Mouse (Mus musculus) lung, adult 2 months (tissue): Measurements from ENCODE around the gene Ube2q1. TPM values are rescaled to one million over a fixed set of nuclear protein-coding genes. Genes with fewer than 3 reads are reported as not detected.

ENCODE experiments used
- DNase-seq: peaks from one replicate; pipeline ENCODE4 v3.0.0; 2022
- H3K4me1 ChIP-seq: fragments of 200-500 bp; 2 replicates; pipeline ENCODE4 v1.6.1; 2011; ENCODE audit warnings: low read length; ENCODE audit not compliant: control insufficient read depth, insufficient read depth
- H3K4me3 ChIP-seq: fragments of 200-500 bp; replicated peaks from 2 replicates; pipeline ENCODE3; 2011; ENCODE audit warnings: low read depth, mild to moderate bottlenecking, control low read depth, low read length; ENCODE audit errors: extremely low read depth
- CTCF ChIP-seq: fragments of 200-500 bp; IDR thresholded peaks from 2 replicates; pipeline ENCODE4 v1.5.1; 2011; ENCODE audit warnings: mild to moderate bottlenecking, low read length, control low read depth; ENCODE audit not compliant: insufficient read depth
- POLR2A ChIP-seq: fragments of 200-500 bp; IDR thresholded peaks from 2 replicates; pipeline ENCODE4 v1.6.1; 2011; ENCODE audit warnings: low read depth, mild to moderate bottlenecking, control low read depth, low read length, borderline replicate concordance; ENCODE audit errors: extremely low read depth
- WGBS: fragments of 180-500 bp; shearing (Covaris S2); methylation state at CpG from one replicate; pipeline ENCODE4 v1.1.7; 2018; 5-methylcytosine and 5-hydroxymethylcytosine counted together
- polyA plus RNA-seq: library from polyadenylated mRNA; depleted of rRNA; stranded (reverse); fragments of >200 nt; gene quantifications from 2 replicates; pipeline ENCODE4 v1.2.3, GENCODE M21; 2012

The Ube2q1 gene
- polyA plus RNA-seq, 1 experiment = 25.2 TPM

DNA sequence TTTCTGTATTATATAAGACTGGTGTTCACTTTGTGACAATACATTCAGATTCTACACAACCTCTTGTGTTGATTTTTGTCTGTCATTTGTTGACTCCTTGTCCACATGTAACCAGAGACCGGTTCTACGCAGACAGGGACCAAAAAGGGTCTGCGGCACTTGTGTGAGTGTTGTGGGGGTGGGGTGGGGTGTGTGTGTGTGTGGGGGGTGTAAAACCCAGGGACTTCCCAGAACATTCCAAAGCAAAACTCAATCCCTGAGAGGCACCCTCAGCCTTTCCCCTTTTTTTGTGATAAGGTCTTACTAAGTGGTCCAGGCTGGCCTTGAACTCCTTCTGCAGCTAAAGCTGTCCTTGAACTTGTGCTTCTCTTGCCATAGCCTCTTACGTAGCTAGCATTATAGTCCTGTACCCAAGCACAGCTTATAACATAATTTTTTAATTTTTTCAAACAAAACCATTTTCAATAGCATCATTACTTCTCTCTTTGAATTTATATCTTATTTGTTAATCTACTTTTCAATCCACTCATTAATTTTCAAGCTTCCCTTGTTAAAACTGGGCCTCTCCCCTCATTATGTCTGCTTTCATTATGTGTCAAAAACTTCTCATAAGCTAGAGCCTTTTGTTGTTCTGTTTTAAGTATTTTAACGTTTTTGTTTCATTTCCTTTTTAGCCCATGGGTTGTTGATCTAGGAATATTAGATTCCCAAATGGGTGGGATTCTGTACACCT lies 27.5 kb downstream of the Ube2q1 start:
- H3K4me1 ChIP-seq = peaks cover 5% of the 10 kb centered on the region
- no peak overlapping the region for H3K4me3 ChIP-seq
- TF ChIP-seq POLR2A (no peak), CTCF (no peak)
- no peak for DNase-seq
- WGBS = 67% methylated on average over 5 of the region's 5 CpGs

DNA sequence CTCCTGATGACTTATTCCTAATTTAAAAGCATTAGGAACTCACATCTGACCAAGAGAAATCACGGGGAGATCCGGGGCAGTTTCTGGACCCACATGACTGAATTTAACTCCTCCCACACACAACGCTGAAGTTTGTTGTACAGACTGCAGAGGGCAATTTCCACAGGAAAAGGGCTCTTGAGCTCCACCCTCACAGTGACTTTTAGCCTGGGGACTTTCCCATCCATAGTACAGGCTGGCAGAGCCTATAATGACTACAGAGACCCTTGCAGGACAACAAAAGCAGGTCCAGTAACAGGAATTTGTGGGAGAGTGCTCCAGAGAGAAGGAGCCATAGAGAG lies 28.1 kb downstream of the Ube2q1 start:
- TF ChIP-seq CTCF (no peak), POLR2A (no peak)
- 3% methylated on average over 3 of the region's 3 CpGs for WGBS
- H3K4me1 ChIP-seq = peaks cover 5% of the 10 kb centered on the region
- DNase-seq = no peak
- no peak overlapping the region for H3K4me3 ChIP-seq

DNA sequence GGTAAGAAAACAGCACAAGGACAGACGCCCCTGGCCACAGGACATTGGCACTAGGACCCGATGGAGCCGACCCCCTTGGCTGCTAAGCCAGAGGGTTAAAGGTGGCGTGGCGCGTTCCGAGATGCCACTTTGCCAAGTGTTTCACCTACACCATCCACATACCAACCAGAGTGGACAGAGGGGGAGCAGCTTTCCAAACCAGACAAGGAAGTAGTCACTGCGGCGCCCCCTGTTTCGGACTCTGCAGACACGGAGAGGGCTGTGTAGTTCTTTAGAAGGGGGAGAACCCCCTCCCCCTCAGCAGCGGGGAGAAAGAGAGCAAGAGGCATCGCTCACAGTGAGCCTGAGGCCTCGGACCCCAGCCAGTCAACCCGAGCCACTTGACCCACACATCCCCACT lies 29.5 kb downstream of the Ube2q1 start:
- Histone ChIP-seq H3K4me1 (peaks cover 5% of the 10 kb centered on the region), H3K4me3 (no peak overlapping the region)
- TF ChIP-seq CTCF (no peak), POLR2A (no peak)
- 73% methylated on average over 15 of the region's 15 CpGs for WGBS
- no peak for DNase-seq

DNA sequence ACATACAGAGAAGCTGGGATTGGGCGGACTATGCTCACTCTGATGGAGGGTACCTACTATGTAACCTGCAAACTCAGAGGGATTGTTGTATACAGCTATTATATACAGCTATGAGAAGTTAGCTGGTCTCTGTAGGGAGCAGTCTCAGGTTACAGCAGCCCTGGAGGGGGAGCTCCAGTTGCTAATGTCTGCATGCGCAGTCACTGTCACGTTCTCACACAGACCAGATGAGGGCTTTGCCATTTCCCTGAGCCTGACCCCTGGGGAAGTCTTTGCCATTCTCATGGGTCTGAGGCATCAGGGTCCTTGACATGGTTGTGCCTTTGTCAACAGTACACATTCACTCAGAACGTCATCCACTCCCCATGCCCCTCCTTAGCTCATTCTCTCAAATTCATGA lies 31.8 kb downstream of the Ube2q1 start:
- WGBS = 52% methylated on average over 4 of the region's 4 CpGs
- Histone ChIP-seq H3K4me1 (peaks cover 5% of the 10 kb centered on the region), H3K4me3 (no peak overlapping the region)
- TF ChIP-seq POLR2A (no peak), CTCF (no peak)
- no peak for DNase-seq

DNA sequence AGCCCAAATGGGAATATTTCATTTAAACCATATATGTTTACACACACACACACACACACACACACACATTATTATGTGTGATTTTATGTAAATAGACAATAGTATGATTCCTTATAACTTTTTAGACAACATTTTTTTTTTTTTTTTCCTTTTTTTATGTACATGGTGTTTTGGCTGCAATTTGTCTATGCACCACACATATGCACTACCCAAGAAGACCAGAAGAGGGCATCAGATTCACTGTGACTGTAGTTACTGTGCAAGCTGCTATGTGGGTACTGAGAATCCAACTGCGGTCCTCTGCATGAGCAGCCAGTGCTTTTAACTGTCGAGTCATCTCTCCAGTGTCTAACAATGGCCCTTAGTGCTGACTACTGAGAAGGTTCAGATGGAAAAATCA lies 33.3 kb downstream of the Ube2q1 start:
- WGBS = 95% methylated on average over 2 of the region's 2 CpGs
- DNase-seq = no peak
- TF ChIP-seq POLR2A (no peak), CTCF (0 out of 2 replicates have a peak, but pooled peaks have one; percentile 7)

DNA sequence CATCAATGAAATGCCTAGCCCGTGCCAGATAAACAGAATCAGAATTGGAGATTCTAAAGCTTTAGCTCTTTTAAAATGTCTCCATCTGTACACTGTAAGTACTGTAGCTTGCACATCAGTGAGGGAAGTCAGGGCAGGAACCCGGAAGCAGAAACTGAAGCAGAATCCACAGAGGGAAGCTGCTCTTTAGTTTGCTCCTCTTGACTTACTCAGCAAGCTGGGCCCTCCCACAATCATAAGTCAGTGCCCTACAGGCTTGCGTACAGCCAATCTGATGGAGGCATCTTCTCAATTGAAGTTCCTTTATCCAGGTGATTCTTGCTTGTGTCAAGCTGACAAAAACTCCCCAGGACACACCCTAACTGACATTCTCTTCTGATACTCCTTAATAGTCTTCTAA lies 33.8 kb downstream of the Ube2q1 start:
- no peak for TF ChIP-seq POLR2A
- no peak for TF ChIP-seq CTCF
- no peak for DNase-seq
- WGBS = 90% methylated on average over 3 of the region's 3 CpGs
- Histone ChIP-seq H3K4me3 (no peak overlapping the region), H3K4me1 (no peaks in the 10 kb centered on the region)

More for the DNA sequence above, 33.3 kb downstream of the Ube2q1 start:
- Histone ChIP-seq H3K4me3 (no peak overlapping the region), H3K4me1 (peaks cover 2% of the 10 kb centered on the region)

DNA sequence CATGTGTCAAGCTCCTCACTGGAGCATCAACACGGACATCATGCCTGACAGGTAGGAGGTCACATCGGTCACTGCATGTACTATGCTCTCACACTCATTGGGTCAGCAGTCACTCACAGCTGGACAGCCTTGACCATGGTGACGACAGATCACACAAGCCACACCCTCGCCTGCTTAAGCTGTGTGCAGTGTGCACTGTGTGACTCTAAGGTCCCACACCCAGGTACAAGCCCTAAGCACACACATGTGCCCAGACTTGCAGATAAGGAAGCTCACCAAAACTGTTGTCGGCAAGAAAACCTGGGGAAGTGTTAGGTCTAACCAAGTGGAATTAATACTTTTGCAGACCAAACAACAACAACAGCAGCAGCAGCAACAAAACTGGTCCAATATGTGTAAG lies 34.5 kb downstream of the Ube2q1 start:
- no peak overlapping the region for H3K4me3 ChIP-seq
- WGBS = 65% methylated on average over 5 of the region's 5 CpGs
- H3K4me1 ChIP-seq = no peaks in the 10 kb centered on the region
- TF ChIP-seq CTCF (no peak), POLR2A (no peak)
- no peak for DNase-seq

DNA sequence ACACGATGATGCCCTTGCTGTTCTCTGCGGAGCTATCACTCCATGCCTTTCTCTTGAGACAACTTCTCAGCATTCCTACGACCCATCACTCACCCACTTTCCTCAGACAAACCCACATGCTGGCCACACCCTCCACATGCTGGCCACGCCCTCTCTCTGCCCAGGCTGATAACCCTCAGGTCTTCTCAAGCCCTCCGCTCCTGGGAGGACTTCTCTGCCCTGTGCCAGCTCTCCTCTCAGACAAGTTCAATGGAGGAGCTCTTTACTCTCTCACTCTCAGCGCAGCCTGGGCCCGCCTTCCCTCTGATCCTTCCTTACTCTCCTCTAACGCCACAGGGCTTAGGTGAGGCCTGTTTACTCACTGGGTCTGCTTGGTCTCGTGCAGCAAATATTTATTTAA lies 35.2 kb downstream of the Ube2q1 start:
- Histone ChIP-seq H3K4me1 (no peaks in the 10 kb centered on the region), H3K4me3 (no peak overlapping the region)
- no peak for DNase-seq
- TF ChIP-seq POLR2A = no peak
- TF ChIP-seq CTCF = no peak
- WGBS = 49% methylated on average over 9 of the region's 9 CpGs

DNA sequence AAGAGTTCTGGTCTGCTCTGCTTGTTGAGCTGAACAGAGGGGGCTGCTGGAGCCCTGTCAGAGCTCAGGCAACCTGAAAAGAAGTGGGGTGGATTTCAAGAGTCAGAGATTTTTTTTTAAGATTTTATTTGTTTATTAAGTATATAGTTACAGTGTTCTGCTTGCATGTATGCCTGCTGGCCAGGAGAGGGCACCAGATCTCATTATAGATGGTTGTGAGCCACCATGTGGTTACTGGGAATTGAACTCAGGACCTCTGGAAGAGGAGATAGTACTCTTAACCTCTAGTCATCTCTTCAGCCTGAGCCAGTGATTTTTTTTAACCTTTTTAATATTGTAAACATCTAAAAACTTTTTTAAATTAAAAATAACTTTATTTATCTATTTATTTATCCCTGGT lies 37.4 kb downstream of the Ube2q1 start:
- Histone ChIP-seq H3K4me1 (no peaks in the 10 kb centered on the region), H3K4me3 (no peak overlapping the region)
- TF ChIP-seq POLR2A (no peak), CTCF (0 out of 2 replicates have a peak, but pooled peaks have one; percentile 7)
- no peak for DNase-seq

DNA sequence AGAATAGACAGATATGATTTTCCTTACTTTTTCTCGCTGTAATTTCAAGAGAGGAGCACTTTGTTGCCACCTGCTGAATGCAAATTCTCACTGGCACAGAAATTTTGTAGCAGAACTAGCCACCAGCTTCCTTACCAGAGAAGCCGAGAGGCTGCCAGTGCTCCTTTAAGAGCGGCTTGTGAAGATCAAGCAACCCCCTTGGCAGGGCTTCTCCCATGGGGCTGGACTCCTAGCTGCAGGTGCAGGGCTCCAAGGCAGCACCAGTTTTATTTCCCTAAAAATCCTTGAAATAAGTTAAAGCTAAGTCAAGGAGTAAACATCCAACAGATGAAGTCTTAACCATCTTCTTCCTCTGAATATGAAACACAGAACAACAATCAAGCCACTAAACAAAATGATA lies 38.8 kb downstream of the Ube2q1 start:
- TF ChIP-seq POLR2A (no peak), CTCF (no peak)
- WGBS = 70% methylated on average over 3 of the region's 3 CpGs

DNA sequence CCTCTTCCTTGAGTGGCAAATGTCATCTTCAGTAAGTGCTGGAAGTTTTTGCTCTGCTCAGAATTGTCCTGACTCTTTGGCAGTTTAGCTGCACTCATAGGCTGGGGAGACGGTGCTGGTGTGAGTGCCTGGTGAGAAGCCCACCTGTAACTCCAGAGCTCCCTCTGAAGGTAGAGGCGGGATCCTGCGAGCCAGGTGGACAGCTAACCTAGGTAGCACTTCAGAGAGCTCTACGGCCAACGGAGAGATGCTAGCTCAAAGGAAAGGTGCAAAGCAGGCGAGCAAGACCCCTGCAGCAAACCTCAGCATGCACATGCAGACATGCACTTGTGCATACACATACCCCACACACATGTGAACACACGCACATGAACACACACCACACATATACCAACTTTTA lies 40.6 kb downstream of the Ube2q1 start:
- DNase-seq = no peak
- no peak for TF ChIP-seq CTCF
- no peak for TF ChIP-seq POLR2A
- H3K4me1 ChIP-seq = peaks cover under 1% of the 10 kb centered on the region
- WGBS = 73% methylated on average over 7 of the region's 7 CpGs
- no peak overlapping the region for H3K4me3 ChIP-seq

More for the DNA sequence above, 38.8 kb downstream of the Ube2q1 start:
- H3K4me3 ChIP-seq = no peak overlapping the region
- H3K4me1 ChIP-seq = no peaks in the 10 kb centered on the region
- DNase-seq = no peak
